ENCODE assay signal across 16 mouse cellular contexts in the genomic region with DNA sequence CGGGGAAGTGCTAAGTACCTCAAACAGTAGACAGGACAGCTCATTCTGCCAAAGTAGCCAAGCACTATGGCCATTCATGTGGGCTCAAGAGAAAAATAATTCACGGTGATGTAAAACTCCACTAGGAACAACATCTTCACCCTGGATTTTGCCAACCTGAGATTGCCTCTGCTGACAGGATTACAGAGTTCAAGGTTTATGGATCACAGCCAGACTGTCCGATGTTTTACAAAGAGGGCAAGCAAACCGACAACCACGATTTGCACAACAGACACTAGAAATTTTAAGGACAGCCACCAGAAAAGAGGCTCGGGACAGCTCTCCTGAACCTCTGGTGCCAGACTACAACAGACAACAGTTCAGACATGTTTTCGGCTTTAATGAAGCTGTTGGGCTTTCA.
"Had no signal": no experiment of that assay in that cellular context is flagged by ENCODE, and none has a peak within 500 bp of the region (broad histone marks: within the 10 kb centered on the region; RNA-seq: fewer than 3 reads in every experiment).

No protein-coding gene starts in this region.

- H3K9ac ChIP-seq: liver, postnatal 0 days; lung, embryonic 15.5 days; midbrain, embryonic 12.5 days; midbrain, embryonic 15.5 days; neural tube, embryonic 12.5 days; stomach, embryonic 15.5 days had no signal

- H3K27ac ChIP-seq: lung, embryonic 15.5 days; macrophage; midbrain, embryonic 12.5 days; midbrain, embryonic 15.5 days; neural tube, embryonic 12.5 days; stomach, embryonic 15.5 days; stomach, postnatal 0 days had no signal

- H3K4me1 ChIP-seq: midbrain, embryonic 12.5 days; stomach, embryonic 15.5 days had no signal

- DNase-seq: liver, postnatal 0 days; lung, adult 2 months; lung, postnatal 14 days; lung, postnatal 36 days; right cerebral cortex, postnatal 14 days; thymus, adult 2 months; thymus, postnatal 25 days; thymus, postnatal 4 days had no signal

- H3K4me3 ChIP-seq: lung, embryonic 15.5 days; megakaryocyte, embryonic 14.5 days; midbrain, embryonic 12.5 days; midbrain, embryonic 15.5 days; neural tube, embryonic 12.5 days; stomach, embryonic 15.5 days had no signal

- H3K36me3 ChIP-seq: lung, embryonic 15.5 days; midbrain, embryonic 12.5 days; midbrain, embryonic 15.5 days; neural tube, embryonic 12.5 days; stomach, embryonic 15.5 days had no signal

- H3K27me3 ChIP-seq: lung, embryonic 15.5 days; megakaryocyte, embryonic 14.5 days; midbrain, embryonic 12.5 days; midbrain, embryonic 15.5 days; neural tube, embryonic 12.5 days; stomach, embryonic 15.5 days had no signal
